Mouse (Mus musculus) monocyte, adult 59 days (primary cell): ENCODE measurements around the gene Rhoj. TPM values are rescaled to one million over a fixed set of nuclear protein-coding genes. Genes with fewer than 3 reads are reported as not detected.

ENCODE experiments used
- total RNA-seq, 2 experiments: library from RNA; stranded (reverse); gene quantifications; one replicate each; pipeline ENCODE4 v1.2.4; 2023

The Rhoj gene
- total RNA-seq, result under 1 TPM in 1 of 2 experiments, not detected in 1; 0.52 TPM

DNA sequence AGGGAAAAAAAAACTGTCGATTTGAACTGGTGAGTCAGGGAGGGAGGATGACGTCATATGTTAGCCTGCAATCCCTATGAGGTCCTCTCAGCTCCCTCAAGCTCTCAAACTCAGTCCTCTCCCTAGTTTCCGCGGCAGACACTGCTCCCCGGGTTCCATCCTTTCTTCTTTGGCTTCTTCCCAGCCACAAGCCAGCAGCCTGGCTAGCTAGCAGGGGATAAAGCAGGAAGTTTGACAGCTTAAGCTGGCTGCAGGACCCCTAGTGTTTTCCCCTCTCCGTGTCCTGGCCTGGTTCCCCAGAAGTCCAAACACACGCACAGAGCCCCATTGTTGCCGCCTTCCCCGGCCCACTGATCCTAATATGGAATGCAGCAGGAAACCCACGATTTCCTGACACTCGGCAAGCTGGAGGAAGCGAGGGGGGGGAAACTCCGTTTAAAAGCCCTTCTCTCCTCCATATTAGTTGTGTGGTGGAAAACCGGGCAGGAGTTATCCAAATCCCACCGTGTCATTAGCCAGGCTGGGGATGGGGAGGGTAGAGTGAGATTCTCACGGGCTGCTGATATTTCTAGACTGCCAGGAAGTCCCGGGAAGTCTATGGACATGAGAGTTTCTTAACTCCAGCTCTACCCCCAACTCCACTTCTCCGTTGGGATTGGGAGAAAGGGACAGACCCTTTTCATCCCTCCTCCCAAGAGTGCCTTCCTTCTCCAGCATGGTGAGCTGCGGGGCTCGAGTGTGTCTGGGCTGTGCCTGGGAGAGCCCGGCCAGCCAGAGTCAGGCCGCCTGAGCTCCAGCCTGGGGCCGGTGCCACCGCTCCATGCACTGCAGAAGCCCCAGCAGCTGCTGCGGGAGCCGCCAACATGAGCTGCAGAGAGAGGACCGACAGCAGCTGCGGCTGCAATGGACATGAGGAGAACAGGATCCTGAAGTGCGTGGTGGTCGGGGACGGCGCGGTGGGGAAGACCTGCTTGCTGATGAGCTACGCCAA is at the start of gene Rhoj:
TSS of gene Rhoj (plus strand) at position 362 of the 991 bp plus-strand sequence.

DNA sequence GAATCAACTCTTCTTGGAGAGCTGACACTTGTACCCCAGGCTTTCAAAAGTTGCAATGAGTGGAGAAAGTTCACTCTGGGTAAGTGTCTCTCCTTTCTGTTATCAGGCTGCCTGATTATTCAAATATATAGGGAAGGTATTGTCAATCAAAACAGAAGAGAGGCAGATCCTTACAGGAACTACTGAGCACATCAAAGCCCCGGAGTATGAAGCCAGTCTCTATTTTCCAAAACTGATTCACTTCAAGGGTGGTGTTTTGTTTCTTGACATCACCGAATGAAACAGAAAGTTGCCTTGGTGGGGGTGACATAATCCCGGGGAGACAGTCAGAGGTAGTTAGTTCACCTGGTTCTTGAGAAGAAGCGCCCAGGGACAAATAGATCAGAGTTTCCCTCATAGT is 108.6 kb downstream of the Rhoj start, which contains the start of gene Gphb5:
TSS of gene Gphb5 (minus strand) at position 101 of the 400 bp plus-strand sequence.

Other genes starting within 250 kb of the Rhoj start
- gene Kcnh5, start 131.0 kb upstream of the Rhoj start, total RNA-seq, result not detected
- not detected for gene Gphb5, start 108.5 kb downstream of the Rhoj start, total RNA-seq